ENCODE assay signal across 9 mouse cellular contexts in genomic region chr5:122529316-122529715, GRCm38 (mm10). TPM values are rescaled to one million over a fixed set of nuclear protein-coding genes. Genes with fewer than 3 reads are reported as not detected.
A peak's percentile ranks its signal among the peaks of the same experiment; 100 is the strongest.
DNase-seq lines count a peak whose midpoint lies in the region; ATAC-seq and TF ChIP-seq lines count a peak whose summit lies in the region.
"Had no signal": no experiment of that assay in that cellular context is flagged by ENCODE, and none has a peak within 500 bp of the region (broad histone marks: within the 10 kb centered on the region; RNA-seq: fewer than 3 reads in every experiment).

No protein-coding gene starts in this region.

- intact Hi-C loops in left cerebral cortex, adult 2 months (cut with DNase I): no loop called here
- intact Hi-C loops in heart, postnatal 25 days (cut with DNase I): loop anchor here (2.0 kb wide), 1 partner anchor 29 kb away; no protein-coding TSS in a partner anchor

- ATAC-seq in embryonic facial prominence, embryonic 15.5 days (ENCODE audit: insufficient number of reproducible peaks, low FRiP score, low TSS enrichment, low read depth): no peak
- ATAC-seq in limb, embryonic 11.5 days (ENCODE audit: insufficient number of reproducible peaks, low FRiP score, low TSS enrichment, low read depth): no peak
- no peak for ATAC-seq in stomach, embryonic 14.5 days (ENCODE audit: insufficient number of reproducible peaks, insufficient read depth, low FRiP score, low read depth)
- ATAC-seq: Patski had no signal

- 50% methylated on average over 3 of the region's 3 CpGs for WGBS in embryonic facial prominence, embryonic 15.5 days
- 65% methylated on average over 3 of the region's 3 CpGs for WGBS in limb, embryonic 11.5 days
- 40% methylated on average over 3 of the region's 3 CpGs for WGBS in stomach, embryonic 14.5 days

- peak overlapping the region; percentile 68 for H3K27ac ChIP-seq in left cerebral cortex, adult 2 months
- peak overlapping the region; percentile 81 for H3K27ac ChIP-seq in embryonic facial prominence, embryonic 15.5 days (replicated peaks)
- 0 out of 2 replicates have a peak overlapping the region, but pooled peaks have one; percentile 9 for H3K27ac ChIP-seq in limb, embryonic 11.5 days (replicated peaks; ENCODE audit: low read depth, low read length)
- peak overlapping the region; percentile 33; the same call in 1 of the 2 replicates for H3K27ac ChIP-seq in stomach, embryonic 14.5 days (ENCODE audit: low read length)

- no peak overlapping the region for H3K4me2 ChIP-seq in embryonic facial prominence, embryonic 15.5 days (replicated peaks)
- no peak overlapping the region for H3K4me2 ChIP-seq in limb, embryonic 11.5 days (ENCODE audit: low read depth, severe bottlenecking)
- H3K4me2 ChIP-seq in stomach, embryonic 14.5 days (replicated peaks; ENCODE audit: low read depth, low read length): no peak overlapping the region

- H3K9ac ChIP-seq in embryonic facial prominence, embryonic 15.5 days: no peak overlapping the region
- H3K9ac ChIP-seq in limb, embryonic 11.5 days (ENCODE audit: low read length): no peak overlapping the region
- no peak overlapping the region for H3K9ac ChIP-seq in stomach, embryonic 14.5 days (replicated peaks; ENCODE audit: low read depth, low read length)

- TF ChIP-seq CTCF in left cerebral cortex, adult 2 months (IDR thresholded peaks at IDR 0.05): no peak

- peaks cover 48% of the 10 kb centered on the region for H3K4me1 ChIP-seq in embryonic facial prominence, embryonic 15.5 days
- H3K4me1 ChIP-seq in limb, embryonic 11.5 days (ENCODE audit: control insufficient read depth, insufficient read depth, low read length): peaks cover 22% of the 10 kb centered on the region; the same call in 1 of the 2 replicates
- peaks cover 51% of the 10 kb centered on the region for H3K4me1 ChIP-seq in stomach, embryonic 14.5 days (ENCODE audit: control insufficient read depth, insufficient read depth, low read length)

- H3K27me3 ChIP-seq in embryonic facial prominence, embryonic 15.5 days: no peaks in the 10 kb centered on the region
- no peaks in the 10 kb centered on the region for H3K27me3 ChIP-seq in limb, embryonic 11.5 days (ENCODE audit: control insufficient read depth, insufficient read depth, low read length)
- H3K27me3 ChIP-seq in stomach, embryonic 14.5 days (ENCODE audit: control insufficient read depth, insufficient read depth, low read length): no peaks in the 10 kb centered on the region
- H3K27me3 ChIP-seq: Patski had no signal

- DNase-seq in left cerebral cortex, adult 2 months (ENCODE audit: extremely low spot score in 1 of 2, low spot score in 2 of 2): peak in 1 of 2 experiments; percentile 56
- no peak for DNase-seq in left cerebral cortex, adult 11 months (ENCODE audit: low spot score)
- peak; percentile 68 for DNase-seq in heart, postnatal 25 days (ENCODE audit: low spot score)
- DNase-seq in limb, embryonic 11.5 days (ENCODE audit: low spot score): no peak
- DNase-seq in cerebellum, adult 11-12 months: no peak
- no peak for DNase-seq in spleen, postnatal 14 days (ENCODE audit: low spot score in 2 of 2)

- no peak overlapping the region for H3K4me3 ChIP-seq in left cerebral cortex, adult 2 months
- H3K4me3 ChIP-seq in embryonic facial prominence, embryonic 15.5 days (replicated peaks): no peak overlapping the region
- H3K4me3 ChIP-seq in limb, embryonic 11.5 days (ENCODE audit: low read depth, low read length): no peak overlapping the region
- no peak overlapping the region for H3K4me3 ChIP-seq in stomach, embryonic 14.5 days (ENCODE audit: low read depth, low read length)

- no peaks in the 10 kb centered on the region for H3K36me3 ChIP-seq in embryonic facial prominence, embryonic 15.5 days
- H3K36me3 ChIP-seq in limb, embryonic 11.5 days (ENCODE audit: control insufficient read depth, insufficient read depth, low read length): no peaks in the 10 kb centered on the region
- no peaks in the 10 kb centered on the region for H3K36me3 ChIP-seq in stomach, embryonic 14.5 days (ENCODE audit: control insufficient read depth, insufficient read depth, low read length)

- no peaks in the 10 kb centered on the region for H3K9me3 ChIP-seq in embryonic facial prominence, embryonic 15.5 days (replicated peaks)
- no peaks in the 10 kb centered on the region for H3K9me3 ChIP-seq in limb, embryonic 11.5 days (ENCODE audit: control insufficient read depth, low read length)
- no peaks in the 10 kb centered on the region for H3K9me3 ChIP-seq in stomach, embryonic 14.5 days (ENCODE audit: control insufficient read depth, low read depth, low read length)

RNA-seq across cellular contexts. Expression of gene Atp2a2, which starts 27.3 kb away (rescaled TPM):
- 100 to 1,000 TPM; 670 to 735 TPM for total RNA-seq in left cerebral cortex, adult 2 months (2021)
- polyA plus RNA-seq in embryonic facial prominence, embryonic 15.5 days (2015; fragmentation: Nextera tagmentation; extraction: Ambion mirVana): 34.8 and 38.1 TPM in 2 replicates
- over 10,000 TPM; 10,772 to 12,207 TPM for total RNA-seq in heart, postnatal 25 days (2021)
- 36.7 and 43.6 TPM in 2 replicates for polyA plus RNA-seq in limb, embryonic 11.5 days (2014; fragmentation: Nextera tagmentation; extraction: Ambion mirVana)
- 36.7 and 40.0 TPM in 2 replicates for polyA plus RNA-seq in stomach, embryonic 14.5 days (2014; fragmentation: Nextera tagmentation; extraction: Ambion mirVana)

Comparison
In these comparisons a context has a peak if more than half of its experiments do, and no peak if none do; other contexts are left out.
1. H3K27ac ChIP-seq: peak in every context shown above with its lines; median percentile 81 in embryonic facial prominence, embryonic 15.5 days; 68 in left cerebral cortex, adult 2 months; 33 in stomach, embryonic 14.5 days; 9 in limb, embryonic 11.5 days.